Mouse (Mus musculus): ENCODE data around the gene Grik4. TPM values are rescaled to one million over a fixed set of nuclear protein-coding genes. Genes with fewer than 3 reads are reported as not detected.

Grik4 gene
- polyA plus RNA-seq, 1 experiment from 2014 or later: 1.1 TPM

DNA sequence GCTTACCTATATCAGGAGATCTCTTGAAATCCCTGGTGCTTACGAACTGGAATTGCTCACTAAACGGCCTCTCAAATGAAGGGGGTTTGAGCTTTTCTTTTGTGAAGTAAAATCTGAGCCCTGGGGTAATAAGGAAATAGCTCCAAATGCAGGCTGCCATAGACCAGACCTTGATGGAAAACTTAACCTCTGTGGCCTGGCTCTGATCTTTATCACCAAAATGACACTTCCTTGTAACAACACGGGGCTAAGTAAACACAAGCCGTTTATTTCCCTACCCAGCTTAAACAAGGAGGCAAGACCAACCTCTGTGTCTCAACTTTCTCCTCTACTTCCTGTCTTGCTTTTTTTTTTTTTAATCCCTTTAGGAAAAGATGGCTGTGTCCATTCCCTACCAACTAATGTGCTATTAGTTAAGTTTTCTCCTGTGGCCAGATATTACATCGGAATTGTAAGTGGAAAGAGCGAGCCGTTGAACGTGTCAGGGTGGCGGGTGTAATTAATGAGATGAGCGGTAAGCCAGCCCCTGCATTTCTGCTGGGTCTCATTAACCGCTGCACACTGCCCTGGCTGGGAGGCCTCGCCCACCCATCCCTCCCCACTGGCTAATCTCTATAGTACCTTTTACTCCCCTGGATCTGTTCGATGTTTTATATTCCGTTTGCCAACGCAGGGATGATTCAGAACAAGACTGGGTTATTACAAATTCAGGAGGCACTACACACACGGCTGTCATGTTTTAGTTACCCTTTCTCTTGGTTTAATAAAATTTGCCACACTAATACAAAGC, 47.7 kb downstream of the Grik4 start:
- H3K9ac ChIP-seq (ENCODE audit: low read length): peak overlapping the region; percentile 65; the same call in 1 of the 2 replicates
- H3K4me3 ChIP-seq (ENCODE audit: low read depth, low read length): peak overlapping the region; percentile 44
- no peaks in the 10 kb centered on the region; the same call in 1 of the 2 replicates for H3K9me3 ChIP-seq (ENCODE audit: control insufficient read depth, low read length)
- DNase-seq (ENCODE audit: low spot score): peak; percentile 75
- peak overlapping the region; percentile 94 for H3K4me2 ChIP-seq (ENCODE audit: low read depth, low read length, severe bottlenecking)
- WGBS: 3% methylated on average over 16 of the region's 16 CpGs
- 0 out of 2 replicates have a peak overlapping the region, but pooled peaks have one; percentile 67 for H3K27ac ChIP-seq (ENCODE audit: low read depth, low read length)
- peak; percentile 55; the same call in 1 of the 2 replicates for ATAC-seq (replicated peaks; ENCODE audit: low FRiP score)
- peaks cover 2% of the 10 kb centered on the region for H3K27me3 ChIP-seq (ENCODE audit: control insufficient read depth, insufficient read depth, low read length)
- H3K36me3 ChIP-seq (ENCODE audit: control insufficient read depth, insufficient read depth, low read length): no peaks in the 10 kb centered on the region
- peaks cover 10% of the 10 kb centered on the region for H3K4me1 ChIP-seq (replicated peaks; ENCODE audit: control insufficient read depth, insufficient read depth, low read length)

DNA sequence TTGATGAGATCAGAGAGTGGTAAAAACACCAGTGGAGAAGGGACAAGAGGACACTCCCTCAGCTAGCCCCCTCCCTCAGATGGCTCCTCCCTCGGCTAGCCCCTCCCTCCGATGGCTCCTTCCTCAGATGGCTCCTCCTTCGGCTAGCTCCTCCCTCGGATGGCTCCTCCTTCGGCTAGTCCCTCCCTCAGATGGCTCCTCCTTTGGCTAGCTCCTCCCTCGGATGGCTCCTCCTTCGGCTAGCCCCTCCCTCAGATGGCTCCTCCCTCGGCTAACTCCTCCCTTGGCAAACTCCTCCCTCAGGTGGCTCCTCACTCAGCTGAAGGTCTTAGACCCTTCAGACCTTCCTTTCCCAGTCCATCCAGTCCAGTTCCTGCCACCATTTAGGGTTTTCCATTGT, 51.5 kb downstream of the Grik4 start:
- no peaks in the 10 kb centered on the region for H3K36me3 ChIP-seq (ENCODE audit: control insufficient read depth, insufficient read depth, low read length)
- H3K9ac ChIP-seq (ENCODE audit: low read length): no peak overlapping the region
- H3K4me1 ChIP-seq (replicated peaks; ENCODE audit: control insufficient read depth, insufficient read depth, low read length): peaks cover 2% of the 10 kb centered on the region; the same call in 1 of the 2 replicates
- DNase-seq (ENCODE audit: low spot score) (no peak), ATAC-seq (replicated peaks; ENCODE audit: low FRiP score) (no peak)
- H3K27me3 ChIP-seq (ENCODE audit: control insufficient read depth, insufficient read depth, low read length): no peaks in the 10 kb centered on the region
- no peak overlapping the region for H3K4me3 ChIP-seq (ENCODE audit: low read depth, low read length)
- 87% methylated on average over 8 of the region's 8 CpGs for WGBS
- no peak overlapping the region for H3K27ac ChIP-seq (ENCODE audit: low read depth, low read length)
- H3K4me2 ChIP-seq (ENCODE audit: low read depth, low read length, severe bottlenecking): no peak overlapping the region
- H3K9me3 ChIP-seq (ENCODE audit: control insufficient read depth, low read length): no peaks in the 10 kb centered on the region; the same call in 1 of the 2 replicates

DNA sequence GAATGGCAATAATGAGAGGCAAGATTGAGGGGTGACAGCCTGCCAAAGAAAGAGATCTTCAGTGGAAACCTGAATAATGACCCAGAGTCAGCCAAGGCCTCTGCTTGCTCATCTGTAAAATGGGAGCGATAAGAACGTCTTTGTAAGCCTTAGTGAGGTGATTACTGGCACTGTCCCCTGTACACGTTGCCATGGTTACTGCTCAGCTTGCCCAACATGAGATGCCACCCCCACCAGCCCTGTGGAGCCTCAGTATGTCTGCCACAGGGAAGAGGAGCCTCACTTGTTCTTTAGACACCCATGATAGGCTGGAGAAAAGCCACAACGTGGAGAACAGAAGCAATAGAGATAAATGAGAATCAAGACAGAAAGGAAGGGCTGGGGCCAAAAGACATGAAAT, 56.4 kb downstream of the Grik4 start:
- Histone ChIP-seq H3K9me3 (ENCODE audit: control insufficient read depth, low read length) (no peaks in the 10 kb centered on the region; the same call in 1 of the 2 replicates), H3K27ac (ENCODE audit: low read depth, low read length) (no peak overlapping the region), H3K4me2 (ENCODE audit: low read depth, low read length, severe bottlenecking) (no peak overlapping the region), H3K27me3 (ENCODE audit: control insufficient read depth, insufficient read depth, low read length) (no peaks in the 10 kb centered on the region), H3K4me3 (ENCODE audit: low read depth, low read length) (no peak overlapping the region), H3K4me1 (replicated peaks; ENCODE audit: control insufficient read depth, insufficient read depth, low read length) (0 out of 2 replicates have a peak, but pooled peaks cover 5% of the 10 kb centered on the region), H3K36me3 (ENCODE audit: control insufficient read depth, insufficient read depth, low read length) (no peaks in the 10 kb centered on the region), H3K9ac (ENCODE audit: low read length) (no peak overlapping the region)
- ATAC-seq (replicated peaks; ENCODE audit: low FRiP score) (no peak), DNase-seq (ENCODE audit: low spot score) (no peak)
- 81% methylated on average over 4 of the region's 4 CpGs for WGBS

DNA sequence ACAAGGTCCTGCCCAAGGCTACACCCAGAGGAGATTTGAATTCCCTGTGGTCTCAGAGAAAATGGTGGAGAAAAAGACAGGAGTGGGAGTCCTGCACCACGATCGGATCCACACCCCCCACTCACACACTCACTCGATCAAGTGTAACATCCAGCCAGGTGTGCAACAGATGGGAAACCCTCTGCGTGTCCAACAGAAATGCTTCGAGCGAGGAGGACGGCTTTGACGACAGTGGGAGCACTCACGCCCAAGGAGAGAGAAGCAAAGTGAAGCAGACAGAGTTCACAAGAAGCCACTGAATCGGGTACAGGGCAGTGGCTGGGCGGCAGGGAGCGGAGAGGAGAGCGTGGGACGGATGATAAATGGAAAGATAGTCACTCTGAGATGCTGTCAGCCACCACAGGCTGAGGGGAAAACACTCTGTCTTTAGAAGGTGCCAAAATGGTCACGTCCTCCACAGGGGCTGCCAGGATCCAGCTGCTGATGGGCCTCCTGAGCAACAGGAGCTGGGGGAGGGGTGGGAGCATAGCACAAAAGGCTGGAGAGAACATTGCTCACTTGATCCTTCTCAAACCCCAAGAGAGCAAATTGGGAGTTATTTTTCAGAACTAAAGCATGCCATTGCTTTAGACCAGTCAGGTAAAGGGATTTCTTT, 58.1 kb downstream of the Grik4 start:
- H3K4me2 ChIP-seq (ENCODE audit: low read depth, low read length, severe bottlenecking): no peak overlapping the region
- H3K4me3 ChIP-seq (ENCODE audit: low read depth, low read length): no peak overlapping the region
- H3K9ac ChIP-seq (ENCODE audit: low read length): no peak overlapping the region
- no peaks in the 10 kb centered on the region for H3K27me3 ChIP-seq (ENCODE audit: control insufficient read depth, insufficient read depth, low read length)
- DNase-seq (ENCODE audit: low spot score) (no peak), ATAC-seq (replicated peaks; ENCODE audit: low FRiP score) (no peak)
- 62% methylated on average over 15 of the region's 15 CpGs for WGBS
- H3K9me3 ChIP-seq (ENCODE audit: control insufficient read depth, low read length): no peaks in the 10 kb centered on the region
- H3K36me3 ChIP-seq (ENCODE audit: control insufficient read depth, insufficient read depth, low read length): no peaks in the 10 kb centered on the region
- H3K27ac ChIP-seq (ENCODE audit: low read depth, low read length): no peak overlapping the region
- 0 out of 2 replicates have a peak, but pooled peaks cover 5% of the 10 kb centered on the region for H3K4me1 ChIP-seq (replicated peaks; ENCODE audit: control insufficient read depth, insufficient read depth, low read length)

DNA sequence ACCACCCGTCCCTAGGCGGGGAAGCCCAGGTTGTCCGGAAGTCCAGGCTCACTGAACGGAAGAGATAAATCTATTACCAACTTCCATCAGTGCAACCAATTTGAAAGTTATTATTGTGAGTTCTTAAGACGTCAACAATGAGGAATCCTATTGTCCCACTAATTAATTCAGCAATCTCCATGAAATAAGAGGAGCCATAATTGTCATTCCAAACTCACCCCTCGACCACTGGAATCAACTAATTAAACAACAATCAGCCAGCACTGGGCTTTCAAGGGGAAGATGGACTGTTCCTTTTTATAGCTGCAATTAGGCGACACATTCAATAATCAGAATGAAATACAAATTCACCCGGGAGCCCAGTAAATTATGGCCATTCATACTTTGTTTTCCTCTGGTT, 58.7 kb downstream of the Grik4 start:
- no peaks in the 10 kb centered on the region for H3K9me3 ChIP-seq (ENCODE audit: control insufficient read depth, low read length)
- H3K4me3 ChIP-seq (ENCODE audit: low read depth, low read length): no peak overlapping the region
- DNase-seq (ENCODE audit: low spot score) (no peak), ATAC-seq (replicated peaks; ENCODE audit: low FRiP score) (no peak)
- no peak overlapping the region for H3K9ac ChIP-seq (ENCODE audit: low read length)
- no peaks in the 10 kb centered on the region for H3K36me3 ChIP-seq (ENCODE audit: control insufficient read depth, insufficient read depth, low read length)
- H3K4me2 ChIP-seq (ENCODE audit: low read depth, low read length, severe bottlenecking): no peak overlapping the region
- no peak overlapping the region for H3K27ac ChIP-seq (ENCODE audit: low read depth, low read length)
- H3K4me1 ChIP-seq (replicated peaks; ENCODE audit: control insufficient read depth, insufficient read depth, low read length): 0 out of 2 replicates have a peak, but pooled peaks cover 5% of the 10 kb centered on the region
- no peaks in the 10 kb centered on the region for H3K27me3 ChIP-seq (ENCODE audit: control insufficient read depth, insufficient read depth, low read length)
- WGBS: 49% methylated on average over 8 of the region's 8 CpGs

DNA sequence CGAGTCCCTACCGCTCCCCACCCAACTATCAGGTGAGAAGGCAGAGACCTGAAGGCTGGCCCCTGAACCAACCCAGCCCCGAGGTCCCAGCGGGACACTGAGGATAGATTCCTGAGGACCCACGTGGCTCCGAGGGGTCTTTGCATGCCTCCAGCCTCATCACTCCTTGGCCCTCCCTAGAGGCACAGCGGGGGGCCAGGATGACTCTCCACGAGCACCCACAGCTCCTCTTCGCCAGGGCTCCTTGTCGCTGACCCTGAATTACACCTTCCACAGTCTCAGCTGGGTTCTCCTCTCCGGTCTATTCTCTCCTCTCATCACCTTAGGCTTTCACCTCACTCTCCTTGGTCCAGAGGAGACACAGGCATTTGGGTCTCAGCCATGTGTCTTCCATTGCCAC, 59.2 kb downstream of the Grik4 start:
- no peak overlapping the region for H3K4me2 ChIP-seq (ENCODE audit: low read depth, low read length, severe bottlenecking)
- H3K4me3 ChIP-seq (ENCODE audit: low read depth, low read length): no peak overlapping the region
- no peak overlapping the region for H3K9ac ChIP-seq (ENCODE audit: low read length)
- H3K27ac ChIP-seq (ENCODE audit: low read depth, low read length): no peak overlapping the region
- no peak for ATAC-seq (replicated peaks; ENCODE audit: low FRiP score)
- no peaks in the 10 kb centered on the region for H3K9me3 ChIP-seq (ENCODE audit: control insufficient read depth, low read length)
- H3K36me3 ChIP-seq (ENCODE audit: control insufficient read depth, insufficient read depth, low read length): no peaks in the 10 kb centered on the region
- no peaks in the 10 kb centered on the region for H3K27me3 ChIP-seq (ENCODE audit: control insufficient read depth, insufficient read depth, low read length)
- H3K4me1 ChIP-seq (replicated peaks; ENCODE audit: control insufficient read depth, insufficient read depth, low read length): 0 out of 2 replicates have a peak, but pooled peaks cover 5% of the 10 kb centered on the region
- DNase-seq (ENCODE audit: low spot score): no peak
- 75% methylated on average over 11 of the region's 11 CpGs for WGBS

DNA sequence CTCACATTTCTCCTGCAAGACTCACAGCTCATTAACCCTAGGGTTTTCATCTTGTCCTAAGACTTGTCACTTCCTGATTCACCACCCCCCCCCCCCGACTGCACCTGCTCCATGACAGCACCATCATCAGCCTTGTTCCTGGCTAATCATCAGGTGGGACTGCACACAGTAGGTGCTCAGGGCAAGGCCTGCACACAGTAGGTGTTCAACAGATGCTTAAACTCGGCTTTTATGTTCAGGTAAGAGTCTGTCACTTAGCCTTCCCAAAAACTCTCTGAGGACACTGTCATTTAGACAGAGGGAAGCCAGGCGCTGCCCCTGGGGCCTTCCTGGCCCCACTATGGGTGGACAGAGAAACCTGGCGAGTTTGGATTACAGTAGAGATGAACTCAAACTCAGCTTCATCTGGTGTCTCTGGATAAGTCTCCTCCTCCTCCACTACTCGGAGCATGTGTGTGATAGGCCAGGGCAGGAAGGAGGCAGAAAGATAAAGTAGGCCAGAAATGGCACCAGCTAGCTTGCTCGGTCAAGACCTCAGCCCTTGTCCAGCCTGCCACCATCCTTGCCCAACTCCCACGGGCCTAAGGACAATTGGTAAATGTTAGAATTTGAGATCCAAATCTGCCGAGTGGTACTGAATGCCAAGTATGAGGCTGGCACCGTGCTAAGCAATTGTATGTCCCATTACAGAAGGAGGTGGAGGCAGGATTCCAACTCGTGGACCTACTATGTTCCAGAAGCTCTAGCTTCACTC, 61.1 kb downstream of the Grik4 start:
- H3K27ac ChIP-seq (ENCODE audit: low read depth, low read length): no peak overlapping the region
- ATAC-seq (replicated peaks; ENCODE audit: low FRiP score) (no peak), DNase-seq (ENCODE audit: low spot score) (no peak)
- H3K4me1 ChIP-seq (replicated peaks; ENCODE audit: control insufficient read depth, insufficient read depth, low read length): peaks cover 9% of the 10 kb centered on the region; the same call in 1 of the 2 replicates
- no peak overlapping the region for H3K4me2 ChIP-seq (ENCODE audit: low read depth, low read length, severe bottlenecking)
- H3K9ac ChIP-seq (ENCODE audit: low read length): no peak overlapping the region
- H3K36me3 ChIP-seq (ENCODE audit: control insufficient read depth, insufficient read depth, low read length): no peaks in the 10 kb centered on the region
- no peaks in the 10 kb centered on the region for H3K9me3 ChIP-seq (ENCODE audit: control insufficient read depth, low read length)
- WGBS: 87% methylated on average over 10 of the region's 10 CpGs
- H3K27me3 ChIP-seq (ENCODE audit: control insufficient read depth, insufficient read depth, low read length): no peaks in the 10 kb centered on the region
- H3K4me3 ChIP-seq (ENCODE audit: low read depth, low read length): no peak overlapping the region

DNA sequence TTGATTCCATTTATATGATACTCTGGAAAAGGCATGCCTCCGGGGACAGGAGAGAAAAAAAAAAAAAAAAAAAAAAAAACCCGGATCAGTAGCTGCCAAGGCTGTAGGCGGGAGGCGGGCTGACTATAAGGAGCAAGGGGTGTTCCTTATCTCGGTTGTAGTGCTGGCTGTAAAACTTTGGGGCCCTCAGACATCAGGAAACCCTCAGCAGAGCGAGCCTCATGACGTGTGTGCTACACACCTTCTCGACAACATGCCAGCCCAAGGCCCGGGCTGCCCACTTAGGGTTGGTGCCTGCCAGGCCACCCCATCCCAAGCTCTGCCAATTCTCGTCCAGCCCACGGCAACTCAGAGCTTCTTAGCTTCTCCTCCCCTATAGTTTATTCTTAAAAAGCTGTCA, 62.0 kb downstream of the Grik4 start:
- H3K9me3 ChIP-seq (ENCODE audit: control insufficient read depth, low read length): no peaks in the 10 kb centered on the region
- H3K4me3 ChIP-seq (ENCODE audit: low read depth, low read length): no peak overlapping the region
- H3K4me2 ChIP-seq (ENCODE audit: low read depth, low read length, severe bottlenecking): no peak overlapping the region
- DNase-seq (ENCODE audit: low spot score) (no peak), ATAC-seq (replicated peaks; ENCODE audit: low FRiP score) (no peak)
- no peak overlapping the region for H3K27ac ChIP-seq (ENCODE audit: low read depth, low read length)
- no peak overlapping the region for H3K9ac ChIP-seq (ENCODE audit: low read length)
- H3K27me3 ChIP-seq (ENCODE audit: control insufficient read depth, insufficient read depth, low read length): no peaks in the 10 kb centered on the region
- WGBS: 52% methylated on average over 11 of the region's 11 CpGs
- no peaks in the 10 kb centered on the region for H3K36me3 ChIP-seq (ENCODE audit: control insufficient read depth, insufficient read depth, low read length)
- H3K4me1 ChIP-seq (replicated peaks; ENCODE audit: control insufficient read depth, insufficient read depth, low read length): peaks cover 9% of the 10 kb centered on the region; the same call in 1 of the 2 replicates

Measured in forebrain, embryonic 11.5 days (tissue).